Mouse (Mus musculus) testis, adult 2 months (tissue): ENCODE measurements around the gene Elof1. TPM values are rescaled to one million over a fixed set of nuclear protein-coding genes. Genes with fewer than 3 reads are reported as not detected.

ENCODE experiments used
- H3K27ac ChIP-seq: fragments of 200-500 bp; 2 replicates; pipeline ENCODE4 v1.5.1; 2012; ENCODE audit warnings: low read depth, low read length; ENCODE audit not compliant: control insufficient read depth, insufficient read depth
- H3K27me3 ChIP-seq: fragments of 200-500 bp; 2 replicates; pipeline ENCODE4 v1.6.1; 2012; ENCODE audit warnings: mild to moderate bottlenecking, low read length, moderate library complexity; ENCODE audit not compliant: control insufficient read depth, insufficient read depth
- H3K36me3 ChIP-seq: fragments of 200-500 bp; 2 replicates; pipeline ENCODE4 v1.6.1; 2012; ENCODE audit warnings: mild to moderate bottlenecking, low read length; ENCODE audit not compliant: control insufficient read depth, insufficient read depth
- H3K4me1 ChIP-seq: fragments of 200-500 bp; 2 replicates; pipeline ENCODE4 v1.6.1; 2012; ENCODE audit warnings: low read length; ENCODE audit not compliant: control insufficient read depth, insufficient read depth
- H3K4me3 ChIP-seq: fragments of 200-500 bp; 2 replicates; pipeline ENCODE4 v1.5.1; 2012; ENCODE audit warnings: low read depth, mild to moderate bottlenecking, low read length, moderate library complexity, mixed read lengths; ENCODE audit not compliant: control insufficient read depth
- CTCF ChIP-seq: fragments of 200-500 bp; IDR thresholded peaks from 2 replicates; pipeline ENCODE4 v1.5.1; 2012; ENCODE audit warnings: low read depth, mild to moderate bottlenecking, inconsistent platforms, low read length, moderate library complexity; ENCODE audit not compliant: control insufficient read depth, insufficient read depth, insufficient replicate concordance
- POLR2A ChIP-seq: fragments of 200-500 bp; IDR thresholded peaks from 2 replicates; pipeline ENCODE4 v1.6.1; 2012; ENCODE audit warnings: low read depth, mild to moderate bottlenecking, inconsistent platforms, low read length, moderate library complexity; ENCODE audit not compliant: control insufficient read depth
- polyA plus RNA-seq: library from polyadenylated mRNA; depleted of rRNA; stranded (reverse); fragments of >200 nt; gene quantifications from 2 replicates; pipeline ENCODE4 v1.2.3, GENCODE M21; 2012; rRNA removed

Elof1 gene
- polyA plus RNA-seq, 1 experiment = 1,299 TPM

DNA sequence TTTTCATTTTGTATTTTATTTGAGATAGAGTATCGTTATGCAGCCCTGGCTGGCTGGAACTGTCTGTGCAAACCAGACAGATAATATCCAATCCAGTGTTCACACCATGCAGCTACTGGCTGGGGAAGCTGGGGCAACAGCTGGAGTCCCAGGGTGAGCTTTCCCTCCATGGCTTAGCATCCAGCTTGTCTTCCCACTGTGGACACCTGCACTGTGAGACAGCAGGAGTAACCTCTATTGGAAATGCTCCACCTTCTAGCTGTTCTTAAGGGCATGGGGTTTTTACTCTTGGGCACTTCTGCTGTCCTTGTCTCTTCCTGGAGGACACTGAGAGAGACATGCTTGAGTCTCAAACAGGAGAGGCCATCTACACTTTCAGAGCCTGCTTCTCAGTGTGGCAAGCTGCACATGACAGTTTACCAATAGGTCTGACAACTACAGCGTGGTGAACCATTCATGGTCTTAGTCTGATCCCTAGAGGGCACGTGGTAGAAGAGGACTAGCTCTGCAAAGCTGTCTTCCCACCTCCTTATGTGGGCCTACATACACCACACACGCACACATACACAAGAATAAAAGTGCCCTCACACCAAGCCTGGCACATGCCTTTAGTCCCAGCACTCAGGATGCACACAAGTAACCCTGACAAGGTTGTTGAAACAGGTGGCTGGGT, 47.0 kb downstream of the Elof1 start:
- Histone ChIP-seq H3K27ac (no peak overlapping the region), H3K4me1 (peaks cover 4% of the 10 kb centered on the region), H3K4me3 (peak overlapping the region; percentile 83), H3K27me3 (no peaks in the 10 kb centered on the region), H3K36me3 (no peaks in the 10 kb centered on the region; the same call in none of the 2 replicates)
- TF ChIP-seq POLR2A = no peak
- TF ChIP-seq CTCF = no peak

DNA sequence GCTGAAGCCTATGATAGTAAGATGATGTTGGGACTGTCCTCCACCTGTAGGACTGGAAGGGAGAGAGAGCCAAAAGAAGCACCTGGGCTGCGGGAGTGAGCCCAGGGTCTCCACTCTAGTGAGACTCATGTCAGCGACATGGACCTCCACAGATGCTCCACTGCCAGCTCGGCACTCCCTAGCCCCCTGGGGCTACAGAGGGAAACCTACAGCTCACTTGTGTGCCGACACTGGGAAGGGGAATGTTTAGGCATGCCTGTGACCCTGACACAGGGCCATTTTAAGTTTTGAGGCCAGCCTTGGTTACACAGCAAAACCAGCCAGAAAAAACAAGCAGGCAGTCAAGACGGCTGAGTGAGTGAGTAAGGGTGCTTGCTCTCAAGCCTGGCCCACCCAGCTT, 49.8 kb downstream of the Elof1 start:
- peaks cover 4% of the 10 kb centered on the region for H3K4me1 ChIP-seq
- TF ChIP-seq POLR2A = no peak
- no peak for TF ChIP-seq CTCF
- H3K4me3 ChIP-seq = no peak overlapping the region
- H3K27me3 ChIP-seq = no peaks in the 10 kb centered on the region
- no peak overlapping the region for H3K27ac ChIP-seq
- peaks cover 5% of the 10 kb centered on the region for H3K36me3 ChIP-seq

DNA sequence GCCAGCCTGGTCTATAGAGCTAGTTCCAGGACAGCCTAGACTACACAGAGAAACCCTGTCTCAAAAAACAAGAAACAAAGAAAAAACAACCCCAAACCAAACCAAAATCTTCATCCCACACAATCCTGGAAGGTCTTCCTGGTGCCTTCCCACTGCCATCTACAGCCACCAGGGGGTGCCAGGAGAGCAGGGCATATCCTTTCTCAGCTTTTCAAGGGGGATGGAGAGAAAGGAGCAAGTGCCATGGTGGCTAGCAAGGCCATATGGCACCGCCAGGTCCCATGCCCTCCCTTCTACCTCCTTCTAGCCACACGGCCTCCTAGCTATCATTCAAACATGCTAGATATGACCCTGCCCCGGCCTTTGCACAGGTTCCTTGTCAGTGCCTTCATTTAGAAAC, 50.5 kb downstream of the Elof1 start:
- Histone ChIP-seq H3K36me3 (peaks cover 6% of the 10 kb centered on the region), H3K4me1 (peaks cover 4% of the 10 kb centered on the region), H3K4me3 (no peak overlapping the region), H3K27ac (no peak overlapping the region), H3K27me3 (no peaks in the 10 kb centered on the region)
- TF ChIP-seq POLR2A (no peak), CTCF (peak; percentile 64; the same call in 1 of the 2 replicates)

DNA sequence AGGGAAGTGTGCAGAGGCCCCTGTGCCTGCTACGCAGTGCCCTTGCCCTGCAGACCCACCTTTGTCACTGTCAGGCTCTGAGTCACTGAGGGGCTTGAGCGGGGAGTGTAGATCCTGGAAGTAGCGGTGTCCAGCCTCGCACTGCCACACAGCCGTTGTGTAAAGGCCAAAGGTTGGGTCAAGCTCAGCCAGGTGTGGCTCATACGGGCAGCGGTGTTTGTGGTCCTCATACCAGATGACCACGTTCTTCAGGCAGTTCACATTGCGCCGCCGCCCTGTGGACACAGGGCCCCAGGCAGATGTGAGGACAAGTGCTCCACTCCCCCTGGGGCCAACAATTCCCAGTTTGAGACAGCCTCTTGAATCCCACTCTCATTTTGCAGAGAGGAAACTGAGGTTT, 51.3 kb downstream of the Elof1 start:
- no peak overlapping the region for H3K27ac ChIP-seq
- no peak for TF ChIP-seq POLR2A
- no peak for TF ChIP-seq CTCF
- peaks cover 8% of the 10 kb centered on the region for H3K36me3 ChIP-seq
- H3K4me3 ChIP-seq = no peak overlapping the region
- H3K27me3 ChIP-seq = no peaks in the 10 kb centered on the region
- peaks cover 4% of the 10 kb centered on the region for H3K4me1 ChIP-seq

DNA sequence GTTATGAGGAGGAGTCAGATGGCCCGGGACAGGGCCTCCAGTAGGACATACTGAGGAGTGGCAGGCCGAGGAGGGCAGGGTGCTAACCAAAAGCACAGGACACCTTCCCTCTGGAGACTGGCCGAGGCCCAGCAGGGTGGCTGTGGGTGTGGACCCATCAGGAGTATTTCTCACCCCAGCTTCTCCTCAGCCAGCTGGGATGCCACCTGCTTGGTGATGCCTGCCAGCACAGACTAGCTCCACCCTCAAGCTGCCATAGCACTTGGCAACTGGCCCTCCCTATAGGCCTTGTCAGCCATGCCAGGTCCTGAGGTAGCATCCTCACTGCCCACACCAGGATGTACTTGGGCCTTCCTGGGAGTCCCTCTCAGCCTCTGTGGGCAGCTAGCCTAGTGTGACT, 52.6 kb downstream of the Elof1 start:
- Histone ChIP-seq H3K36me3 (peaks cover 8% of the 10 kb centered on the region), H3K27me3 (no peaks in the 10 kb centered on the region), H3K4me3 (no peak overlapping the region), H3K27ac (no peak overlapping the region), H3K4me1 (no peaks in the 10 kb centered on the region)
- TF ChIP-seq CTCF (no peak), POLR2A (no peak)

Other genes starting within 250 kb of the Elof1 start
- 21.2 and 22.7 TPM in 2 replicates for gene Rab3d, start 199.0 kb downstream of the Elof1 start, polyA plus RNA-seq
- gene Ccdc159, start 189.7 kb downstream of the Elof1 start, polyA plus RNA-seq = 72.0 and 74.9 TPM in 2 replicates
- gene Tmem205, start 189.6 kb downstream of the Elof1 start, polyA plus RNA-seq = 296 and 312 TPM in 2 replicates
- gene Plppr2, start 180.1 kb downstream of the Elof1 start, polyA plus RNA-seq = 33.3 and 39.3 TPM in 2 replicates
- gene Swsap1, start 161.4 kb downstream of the Elof1 start, polyA plus RNA-seq = 4.7 and 5.1 TPM in 2 replicates
- 1.5 and 1.9 TPM in 2 replicates for gene Epor, start 153.7 kb downstream of the Elof1 start, polyA plus RNA-seq
- 3.9 and 5.2 TPM in 2 replicates for gene Rgl3, start 127.7 kb downstream of the Elof1 start, polyA plus RNA-seq
- gene Ccdc151, start 114.5 kb downstream of the Elof1 start, polyA plus RNA-seq = 38.5 and 46.0 TPM in 2 replicates
- gene Prkcsh, start 114.4 kb downstream of the Elof1 start, polyA plus RNA-seq = 41.2 and 43.3 TPM in 2 replicates
- 1.8 and 1.9 TPM in 2 replicates for gene Elavl3, start 65.1 kb downstream of the Elof1 start, polyA plus RNA-seq
- not detected in 2 replicates for gene Gm49318, start 45.9 kb downstream of the Elof1 start, polyA plus RNA-seq
- gene Zfp653, start 45.8 kb downstream of the Elof1 start, polyA plus RNA-seq = 43.1 and 44.9 TPM in 2 replicates
- 71.6 and 72.6 TPM in 2 replicates for gene Ecsit, start 31.7 kb downstream of the Elof1 start, polyA plus RNA-seq
- 5.8 and 22.3 TPM in 2 replicates for gene Cnn1, start 18.0 kb downstream of the Elof1 start, polyA plus RNA-seq
- gene Acp5, start 18.5 kb upstream of the Elof1 start, polyA plus RNA-seq = 8.2 and 10.7 TPM in 2 replicates
- 64.8 and 73.5 TPM in 2 replicates for gene Pigyl, start 39.7 kb upstream of the Elof1 start, polyA plus RNA-seq
- 0.05 and 0.16 TPM in 2 replicates for gene Zfp872, start 70.9 kb upstream of the Elof1 start, polyA plus RNA-seq
- gene Zfp809, start 108.5 kb upstream of the Elof1 start, polyA plus RNA-seq = 8.5 and 9.4 TPM in 2 replicates
- 0.02 and 0.05 TPM in 2 replicates for gene Zfp599, start 142.7 kb upstream of the Elof1 start, polyA plus RNA-seq
- 2.5 and 2.6 TPM in 2 replicates for gene Zfp810, start 190.5 kb upstream of the Elof1 start, polyA plus RNA-seq